Mouse (Mus musculus) MEL (cell line): ENCODE results near the gene Ndc80. TPM values are rescaled to one million over a fixed set of nuclear protein-coding genes. Genes with fewer than 3 reads are reported as not detected.
A peak's percentile ranks its signal among the peaks of the same experiment; 100 is the strongest.

ENCODE experiments used
- DNase-seq: peaks from one replicate; pipeline ENCODE4 v3.0.0; 2011; ENCODE audit warnings: low read depth, low spot score
- H3K27ac ChIP-seq: 2 replicates; pipeline ENCODE4 v1.5.1; 2012; ENCODE audit warnings: low read depth, mild to moderate bottlenecking, control low read depth, low read length, moderate library complexity; ENCODE audit not compliant: control insufficient read depth
- H3K27me3 ChIP-seq, 2 experiments: fragments of 150-350 bp in 1 of 2; sonication (generic) in 1 of 2; 2 replicates each; pipeline ENCODE4 v1.6.1; 2012; ENCODE audit warnings: low read length in 2 of 2, mild to moderate bottlenecking in 2 of 2, improper control_type of control experiment in 1 of 2, moderate library complexity in 1 of 2; ENCODE audit not compliant: insufficient read depth in 2 of 2, control insufficient read depth in 1 of 2
- H3K36me3 ChIP-seq, 2 experiments: 2 replicates each; pipeline ENCODE4 v1.6.1; 2012 to 2014; ENCODE audit warnings: low read length in 2 of 2, improper control_type of control experiment in 1 of 2, inconsistent platforms in 1 of 2, mild to moderate bottlenecking in 1 of 2; ENCODE audit not compliant: insufficient read depth in 2 of 2, control insufficient read depth in 1 of 2
- H3K4me1 ChIP-seq, 2 experiments: fragments of 150-350 bp in 1 of 2; sonication (generic) in 1 of 2; 2 replicates each; pipeline ENCODE4 v1.6.1; 2012; ENCODE audit warnings: low read length in 2 of 2, improper control_type of control experiment in 1 of 2, mild to moderate bottlenecking in 1 of 2; ENCODE audit not compliant: insufficient read depth in 2 of 2, control insufficient read depth in 1 of 2
- H3K4me3 ChIP-seq, 2 experiments: fragments of 150-350 bp in 1 of 2; sonication (generic) in 1 of 2; 2 replicates each; pipeline ENCODE4 v1.5.1; 2012; ENCODE audit warnings: low read depth in 2 of 2, low read length in 2 of 2, mild to moderate bottlenecking in 2 of 2, moderate library complexity in 2 of 2, control low read depth in 1 of 2, improper control_type of control experiment in 1 of 2; ENCODE audit not compliant: control insufficient read depth in 1 of 2, insufficient read depth in 1 of 2
- H3K79me2 ChIP-seq: 2 replicates; pipeline ENCODE4 v1.6.1; 2012; ENCODE audit warnings: mild to moderate bottlenecking, low read length, moderate library complexity; ENCODE audit not compliant: control insufficient read depth, poor library complexity, insufficient read depth
- H3K9ac ChIP-seq: 2 replicates; pipeline ENCODE4 v1.6.1; 2012; ENCODE audit warnings: low read depth, mild to moderate bottlenecking, control low read depth, low read length, moderate library complexity; ENCODE audit not compliant: control insufficient read depth, poor library complexity, severe bottlenecking
- H3K9me3 ChIP-seq: fragments of 150-350 bp; sonication (generic); replicated peaks from 2 replicates; pipeline ENCODE4 v1.6.1; 2012; ENCODE audit warnings: mild to moderate bottlenecking, low read length, improper control_type of control experiment, moderate library complexity; ENCODE audit not compliant: insufficient read depth
- BHLHE40 ChIP-seq: IDR thresholded peaks from 2 replicates; pipeline ENCODE4 v1.6.1; 2012; ENCODE audit warnings: low read depth, mild to moderate bottlenecking, inconsistent platforms, low read length, improper control_type of control experiment, borderline replicate concordance
- CHD1 ChIP-seq: IDR thresholded peaks from 2 replicates; pipeline ENCODE4 v1.6.1; 2012; ENCODE audit warnings: low read depth, mild to moderate bottlenecking, inconsistent platforms, low read length, improper control_type of control experiment
- CHD2 ChIP-seq: IDR thresholded peaks from 2 replicates; pipeline ENCODE4 v1.6.1; 2011; ENCODE audit warnings: low read length, improper control_type of control experiment
- EP300 ChIP-seq, 2 experiments: IDR thresholded peaks; 2 replicates each; pipeline ENCODE4 v1.6.1; 2011; ENCODE audit warnings: improper control_type of control experiment in 2 of 2, low read length in 2 of 2, low read depth in 1 of 2, mild to moderate bottlenecking in 1 of 2
- ETS1 ChIP-seq: IDR thresholded peaks from 2 replicates; pipeline ENCODE4 v1.6.1; 2012; ENCODE audit warnings: low read depth, mild to moderate bottlenecking, inconsistent platforms, low read length, improper control_type of control experiment, moderate library complexity
- HCFC1 ChIP-seq: IDR thresholded peaks from 2 replicates; pipeline ENCODE4 v1.6.1; 2012; ENCODE audit warnings: low read depth, mild to moderate bottlenecking, inconsistent platforms, low read length, improper control_type of control experiment, moderate library complexity
- JUND ChIP-seq: IDR thresholded peaks from 2 replicates; pipeline ENCODE4 v1.6.1; 2011; ENCODE audit warnings: low read depth, mild to moderate bottlenecking, improper control_type of control experiment, low read length
- KAT2A ChIP-seq: conservative IDR thresholded peaks from 2 replicates; pipeline ENCODE4 v1.6.1; 2012; ENCODE audit warnings: low read depth, low read length, improper control_type of control experiment, inconsistent platforms
- MAFK ChIP-seq: IDR thresholded peaks from 2 replicates; pipeline ENCODE4 v1.6.1; 2011; ENCODE audit warnings: low read depth, mild to moderate bottlenecking, low read length, improper control_type of control experiment, borderline replicate concordance
- MEF2A ChIP-seq: IDR thresholded peaks from 2 replicates; pipeline ENCODE4 v1.6.1; 2014; ENCODE audit warnings: low read depth, mild to moderate bottlenecking, inconsistent platforms, low read length, improper control_type of control experiment; ENCODE audit not compliant: poor library complexity, insufficient replicate concordance, severe bottlenecking; ENCODE audit errors: extremely low read depth
- MXI1 ChIP-seq: IDR thresholded peaks from 2 replicates; pipeline ENCODE4 v1.6.1; 2011; ENCODE audit warnings: mild to moderate bottlenecking, low read depth, low read length, improper control_type of control experiment
- MYB ChIP-seq: IDR thresholded peaks from 2 replicates; pipeline ENCODE4 v1.6.1; 2011; ENCODE audit warnings: mild to moderate bottlenecking, low read depth, low read length, improper control_type of control experiment
- MYC ChIP-seq: IDR thresholded peaks from 2 replicates; pipeline ENCODE4 v1.6.1; 2011; ENCODE audit warnings: low read depth, mild to moderate bottlenecking, low read length, improper control_type of control experiment, moderate library complexity
- NRF1 ChIP-seq: IDR thresholded peaks from 2 replicates; pipeline ENCODE4 v1.6.1; 2014; ENCODE audit warnings: low read depth, mild to moderate bottlenecking, inconsistent platforms, low read length, improper control_type of control experiment, moderate library complexity; ENCODE audit not compliant: poor library complexity, insufficient read depth, severe bottlenecking
- POLR2AphosphoS2 ChIP-seq: IDR thresholded peaks from 2 replicates; pipeline ENCODE4 v1.6.1; 2011; ENCODE audit warnings: low read length, improper control_type of control experiment
- POLR2AphosphoS5 ChIP-seq: IDR thresholded peaks from 2 replicates; pipeline ENCODE4 v1.6.1; 2012; ENCODE audit warnings: low read depth, borderline replicate concordance, mild to moderate bottlenecking, inconsistent platforms, low read length, moderate library complexity, mixed read lengths
- RAD21 ChIP-seq: IDR thresholded peaks from 2 replicates; pipeline ENCODE4 v1.6.1; 2011; ENCODE audit warnings: mild to moderate bottlenecking, low read depth, low read length, improper control_type of control experiment
- SIN3A ChIP-seq: IDR thresholded peaks from 2 replicates; pipeline ENCODE4 v1.6.1; 2012; ENCODE audit warnings: low read length, improper control_type of control experiment, inconsistent platforms
- TCF12 ChIP-seq: IDR thresholded peaks from 2 replicates; pipeline ENCODE4 v1.6.1; 2014; ENCODE audit warnings: low read depth, mild to moderate bottlenecking, inconsistent platforms, low read length, improper control_type of control experiment, moderate library complexity
- UBTF ChIP-seq: IDR thresholded peaks from 2 replicates; pipeline ENCODE4 v1.6.1; 2012; ENCODE audit warnings: low read depth, mild to moderate bottlenecking, inconsistent platforms, low read length, improper control_type of control experiment, moderate library complexity, borderline replicate concordance; ENCODE audit not compliant: insufficient read depth
- USF1 ChIP-seq: IDR thresholded peaks from 2 replicates; pipeline ENCODE4 v1.6.1; 2014; ENCODE audit warnings: low read depth, mild to moderate bottlenecking, inconsistent platforms, low read length, improper control_type of control experiment, moderate library complexity
- polyA plus RNA-seq, 2 experiments: library from polyadenylated mRNA; stranded (reverse) in 1 of 2; unstranded in 1 of 2; fragments of >175 nt in 1 of 2; fragments of >200 nt in 1 of 2; gene quantifications; 2 replicates each; pipeline versions ENCODE4 v1.2.1 to v1.2.4; 2012; ENCODE audit warnings: low replicate concordance in 2 of 2, low read depth in 1 of 2; ENCODE audit not compliant: insufficient read length in 2 of 2, insufficient read depth in 1 of 2, missing spikeins in 1 of 2
- total RNA-seq: library from RNA; depleted of rRNA; stranded (reverse); fragments of 300-350 nt; gene quantifications from 2 replicates; pipeline ENCODE4 v1.2.3, GENCODE M21; 2012

Ndc80 gene
- total and polyA plus RNA-seq, 3 experiments, result 26.0 to 28.3 TPM; not detected in 1

DNA sequence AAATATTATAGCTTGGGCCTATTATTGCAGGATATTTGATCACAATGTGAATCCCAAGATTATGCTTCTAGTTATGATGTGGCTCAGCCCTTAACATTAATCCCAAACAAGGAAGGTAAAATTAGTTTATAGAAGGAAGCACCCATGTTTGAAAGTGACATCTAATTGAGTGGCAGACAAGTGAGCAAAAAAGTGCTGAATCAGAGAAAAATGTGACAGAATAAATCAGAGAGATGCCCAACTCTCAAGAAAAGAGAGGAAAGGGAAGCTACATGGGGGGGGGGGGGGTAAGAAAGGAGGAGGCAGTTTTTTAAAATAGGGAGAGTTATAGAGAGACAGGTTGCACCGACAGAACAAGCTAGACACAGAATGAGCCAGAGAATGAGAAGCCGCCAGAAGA, 55.4 kb downstream of the Ndc80 start:
- Histone ChIP-seq H3K27ac (no peak overlapping the region), H3K36me3 (peaks cover 0 to 17% of the 10 kb centered on the region in 2 experiments; a peak in 3 of 4 replicates), H3K4me3 (no peak overlapping the region), H3K9ac (no peak overlapping the region), H3K79me2 (peaks cover 74% of the 10 kb centered on the region), H3K9me3 (no peaks in the 10 kb centered on the region), H3K27me3 (no peaks in the 10 kb centered on the region), H3K4me1 (peaks cover 9% of the 10 kb centered on the region in 2 experiments)
- TF ChIP-seq MAFK, result peak; percentile 74
- TF ChIP-seq UBTF, result no peak
- DNase-seq, result no peak

GRCm38 (mm10) chr17:71460312-71460711, 66.3 kb downstream of the Ndc80 start:
- no peaks in the 10 kb centered on the region for H3K9me3 ChIP-seq
- H3K79me2 ChIP-seq, result peaks cover 9% of the 10 kb centered on the region
- H3K27me3 ChIP-seq, result no peaks in the 10 kb centered on the region
- no peak overlapping the region for H3K4me3 ChIP-seq
- H3K4me1 ChIP-seq, result no peaks in the 10 kb centered on the region
- no peak for TF ChIP-seq EP300 (IDR thresholded peaks at IDR 0.05; ENCODE audit: low read depth in 1 of 2, low read length in 2 of 2)
- no peak for TF ChIP-seq CHD1
- TF ChIP-seq CHD2, result no peak
- TF ChIP-seq JUND, result no peak
- no peak for TF ChIP-seq ETS1
- TF ChIP-seq POLR2AphosphoS5, result no peak
- TF ChIP-seq TCF12, result no peak
- no peak for TF ChIP-seq UBTF
- TF ChIP-seq NRF1, result no peak
- TF ChIP-seq KAT2A, result no peak
- no peak for TF ChIP-seq MXI1
- no peak for TF ChIP-seq MYB
- TF ChIP-seq BHLHE40, result no peak
- no peak for TF ChIP-seq USF1
- no peak for TF ChIP-seq MEF2A
- TF ChIP-seq MYC, result no peak
- TF ChIP-seq HCFC1, result no peak
- TF ChIP-seq RAD21, result no peak
- no peak for TF ChIP-seq SIN3A
- TF ChIP-seq POLR2AphosphoS2, result no peak
- DNase-seq, result no peak
- no peak overlapping the region for H3K9ac ChIP-seq
- peaks cover 0 to 17% of the 10 kb centered on the region in 2 experiments; a peak in 2 of 4 replicates for H3K36me3 ChIP-seq
- H3K27ac ChIP-seq, result no peak overlapping the region
